Mouse (Mus musculus) embryonic fibroblast, embryonic 13.5 days (primary cell): ENCODE measurements around the gene Neu2.

Source experiments
- CTCF ChIP-seq: IDR thresholded peaks from 2 replicates; pipeline ENCODE4 v1.5.1; 2011; ENCODE audit warnings: mild to moderate bottlenecking, control low read depth, low read length, moderate library complexity, borderline replicate concordance; ENCODE audit not compliant: insufficient read depth
- POLR2A ChIP-seq: IDR thresholded peaks from 2 replicates; pipeline ENCODE4 v1.6.1; 2011; ENCODE audit warnings: low read depth, mild to moderate bottlenecking, control low read depth, low read length, moderate library complexity

DNA sequence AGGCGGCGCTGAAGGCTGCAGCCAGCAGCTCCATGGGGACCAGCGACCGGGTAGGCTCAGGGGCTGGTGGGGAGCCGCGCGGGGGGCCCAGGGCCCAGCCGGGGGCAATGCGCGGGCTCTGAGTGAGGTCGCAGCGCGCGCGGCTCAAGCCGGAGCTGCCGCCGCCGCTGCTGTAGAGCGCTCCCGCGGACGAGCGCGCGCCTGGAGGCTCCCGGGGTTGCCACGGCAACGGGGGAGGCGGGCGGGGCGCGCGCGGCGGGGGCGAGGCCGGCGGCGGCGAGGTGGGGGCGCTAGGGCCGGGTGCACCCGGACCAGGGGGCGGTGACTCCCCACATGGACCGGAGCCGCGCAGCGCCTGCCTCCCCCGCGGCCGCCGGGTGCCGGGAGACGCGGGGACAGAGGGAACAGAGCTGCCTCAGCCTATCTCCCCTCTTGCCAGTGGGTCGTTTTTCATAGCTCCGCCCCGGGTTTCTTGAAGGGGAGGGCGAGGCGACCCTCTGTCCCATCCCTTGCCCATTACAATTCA lies 540 bp downstream of the Neu2 start:
- TF ChIP-seq CTCF (no peak), POLR2A (no peak)
